Mouse (Mus musculus): ENCODE measurements around the gene Fam32a. TPM values are rescaled to one million over a fixed set of nuclear protein-coding genes. Genes with fewer than 3 reads are reported as not detected.

Fam32a gene
- polyA plus RNA-seq, 1 experiment from 2014 or later, result 44.1 TPM

DNA sequence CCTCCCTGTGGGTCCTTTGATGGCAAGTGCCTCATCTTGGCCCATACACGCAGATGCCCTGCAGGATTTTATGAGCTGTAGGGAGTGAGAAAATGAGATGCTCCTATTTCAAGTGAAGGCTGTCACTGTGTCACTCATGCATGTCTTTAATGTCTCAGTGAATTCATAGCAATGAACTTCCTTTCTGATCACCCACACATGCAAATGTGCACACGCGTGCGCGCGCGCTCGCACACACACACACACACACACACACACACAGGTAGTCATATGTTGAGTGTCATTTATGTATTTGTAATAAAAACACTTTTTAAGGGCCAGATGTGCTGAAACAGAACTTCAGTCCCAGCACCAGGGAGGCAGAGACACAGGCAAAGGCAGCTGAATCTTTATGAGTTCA lies 47.6 kb downstream of the Fam32a start:
- Histone ChIP-seq H3K36me3 (ENCODE audit: control insufficient read depth, insufficient read depth) (no peaks in the 10 kb centered on the region), H3K27ac (ENCODE audit: low read length) (no peak overlapping the region), H3K4me3 (ENCODE audit: low read length) (no peak overlapping the region), H3K4me2 (ENCODE audit: low read depth, low read length) (no peak overlapping the region), H3K4me1 (ENCODE audit: control insufficient read depth, insufficient read depth, low read length) (peaks cover 7% of the 10 kb centered on the region; the same call in 1 of the 2 replicates), H3K27me3 (ENCODE audit: control insufficient read depth, insufficient read depth, low read length) (no peaks in the 10 kb centered on the region), H3K9me3 (replicated peaks; ENCODE audit: control insufficient read depth, low read length) (no peaks in the 10 kb centered on the region), H3K9ac (ENCODE audit: low read length) (no peak overlapping the region)
- 99% methylated on average over 8 of the region's 8 CpGs for WGBS
- no peak for ATAC-seq (replicated peaks; ENCODE audit: extremely low read depth, insufficient read depth, low FRiP score)

DNA sequence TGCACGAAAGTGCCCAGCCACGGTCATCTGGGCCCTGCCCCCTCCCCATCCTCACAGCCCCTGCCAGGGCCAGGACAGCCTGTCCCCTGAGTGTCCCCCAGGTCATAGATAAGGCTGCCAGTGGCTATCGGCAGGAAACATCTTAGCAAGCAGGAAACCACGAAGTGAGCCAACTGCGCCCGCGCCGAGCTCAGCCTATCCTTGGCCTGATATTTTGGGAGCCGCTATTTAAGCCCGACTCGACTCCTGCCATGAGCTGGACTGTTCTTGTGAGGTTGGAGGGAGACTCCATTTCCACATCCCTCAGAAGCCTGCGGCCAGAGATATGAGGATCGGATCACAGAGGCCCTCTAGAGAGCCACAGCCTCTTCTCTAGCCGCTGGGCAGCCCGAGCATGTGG lies 48.8 kb downstream of the Fam32a start:
- H3K9ac ChIP-seq (ENCODE audit: low read length), result peak overlapping the region; percentile 32
- H3K27ac ChIP-seq (ENCODE audit: low read length), result peak overlapping the region; percentile 87
- no peaks in the 10 kb centered on the region for H3K36me3 ChIP-seq (ENCODE audit: control insufficient read depth, insufficient read depth)
- ATAC-seq (replicated peaks; ENCODE audit: extremely low read depth, insufficient read depth, low FRiP score), result peak; percentile 87
- no peaks in the 10 kb centered on the region for H3K9me3 ChIP-seq (replicated peaks; ENCODE audit: control insufficient read depth, low read length)
- no peaks in the 10 kb centered on the region for H3K27me3 ChIP-seq (ENCODE audit: control insufficient read depth, insufficient read depth, low read length)
- peak overlapping the region; percentile 33; the same call in 1 of the 2 replicates for H3K4me2 ChIP-seq (ENCODE audit: low read depth, low read length)
- WGBS, result 47% methylated on average over 15 of the region's 15 CpGs
- H3K4me1 ChIP-seq (ENCODE audit: control insufficient read depth, insufficient read depth, low read length), result peaks cover 7% of the 10 kb centered on the region; the same call in 1 of the 2 replicates
- no peak overlapping the region for H3K4me3 ChIP-seq (ENCODE audit: low read length)

DNA sequence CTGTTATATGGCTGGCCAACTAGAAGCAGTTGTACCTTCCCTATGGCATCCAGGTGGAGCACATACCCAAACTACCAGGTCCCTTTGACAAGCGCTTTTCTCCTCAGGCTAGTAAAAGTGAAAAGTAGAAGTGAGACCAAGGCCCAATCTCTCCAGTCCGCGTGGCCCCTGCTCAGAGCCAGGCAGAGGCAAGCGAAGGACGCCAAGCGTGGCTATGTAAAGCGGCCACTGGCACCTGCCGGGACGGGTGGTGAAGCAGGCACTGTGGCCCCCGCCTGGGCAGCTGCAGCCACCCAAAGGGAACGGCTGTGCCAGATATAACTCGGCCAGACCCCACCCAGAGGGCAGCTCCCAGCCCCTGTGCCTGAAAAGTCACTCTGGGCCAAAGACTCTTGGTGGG lies 51.1 kb downstream of the Fam32a start:
- 87% methylated on average over 12 of the region's 12 CpGs for WGBS
- H3K36me3 ChIP-seq (ENCODE audit: control insufficient read depth, insufficient read depth), result no peaks in the 10 kb centered on the region
- H3K9ac ChIP-seq (ENCODE audit: low read length), result no peak overlapping the region
- no peaks in the 10 kb centered on the region for H3K27me3 ChIP-seq (ENCODE audit: control insufficient read depth, insufficient read depth, low read length)
- ATAC-seq (replicated peaks; ENCODE audit: extremely low read depth, insufficient read depth, low FRiP score), result no peak
- H3K27ac ChIP-seq (ENCODE audit: low read length), result no peak overlapping the region
- no peak overlapping the region for H3K4me2 ChIP-seq (ENCODE audit: low read depth, low read length)
- H3K4me3 ChIP-seq (ENCODE audit: low read length), result no peak overlapping the region
- no peaks in the 10 kb centered on the region for H3K9me3 ChIP-seq (replicated peaks; ENCODE audit: control insufficient read depth, low read length)
- peaks cover 7% of the 10 kb centered on the region; the same call in 1 of the 2 replicates for H3K4me1 ChIP-seq (ENCODE audit: control insufficient read depth, insufficient read depth, low read length)

DNA sequence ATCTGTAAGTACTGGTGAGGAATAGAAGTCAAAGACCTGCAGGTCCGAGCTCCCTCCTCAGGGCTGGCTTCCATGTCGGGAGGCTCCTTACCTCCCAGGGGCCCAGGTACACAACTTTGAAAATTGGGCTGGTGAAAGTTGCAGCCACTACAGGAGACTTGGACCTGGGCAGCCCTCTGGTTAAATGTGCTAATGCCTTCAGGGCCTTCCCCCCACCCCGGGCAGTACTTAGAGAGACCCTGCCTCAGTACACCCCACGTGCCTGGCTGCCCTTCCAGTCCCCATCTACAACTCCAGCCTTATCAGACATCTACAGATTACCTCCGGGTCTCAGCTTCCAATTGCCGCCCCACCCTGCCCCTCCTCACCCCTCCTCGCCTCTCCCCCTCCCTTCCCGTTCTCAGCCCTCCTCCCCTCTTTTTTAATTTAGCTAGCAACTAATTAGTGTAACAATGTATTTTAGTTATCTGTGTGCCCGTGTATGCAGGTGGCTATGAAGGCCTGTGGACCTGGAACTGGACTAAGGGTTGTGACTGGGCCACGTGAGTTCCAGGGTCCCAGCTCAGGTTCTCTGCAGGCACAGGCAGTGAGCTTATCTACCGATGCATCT lies 51.6 kb downstream of the Fam32a start:
- Histone ChIP-seq H3K27me3 (ENCODE audit: control insufficient read depth, insufficient read depth, low read length) (no peaks in the 10 kb centered on the region), H3K9ac (ENCODE audit: low read length) (no peak overlapping the region), H3K4me1 (ENCODE audit: control insufficient read depth, insufficient read depth, low read length) (peaks cover 7% of the 10 kb centered on the region; the same call in 1 of the 2 replicates), H3K4me2 (ENCODE audit: low read depth, low read length) (no peak overlapping the region), H3K36me3 (ENCODE audit: control insufficient read depth, insufficient read depth) (no peaks in the 10 kb centered on the region), H3K27ac (ENCODE audit: low read length) (no peak overlapping the region), H3K4me3 (ENCODE audit: low read length) (no peak overlapping the region), H3K9me3 (replicated peaks; ENCODE audit: control insufficient read depth, low read length) (no peaks in the 10 kb centered on the region)
- WGBS, result 66% methylated on average over 11 of the region's 11 CpGs
- ATAC-seq (replicated peaks; ENCODE audit: extremely low read depth, insufficient read depth, low FRiP score), result no peak

DNA sequence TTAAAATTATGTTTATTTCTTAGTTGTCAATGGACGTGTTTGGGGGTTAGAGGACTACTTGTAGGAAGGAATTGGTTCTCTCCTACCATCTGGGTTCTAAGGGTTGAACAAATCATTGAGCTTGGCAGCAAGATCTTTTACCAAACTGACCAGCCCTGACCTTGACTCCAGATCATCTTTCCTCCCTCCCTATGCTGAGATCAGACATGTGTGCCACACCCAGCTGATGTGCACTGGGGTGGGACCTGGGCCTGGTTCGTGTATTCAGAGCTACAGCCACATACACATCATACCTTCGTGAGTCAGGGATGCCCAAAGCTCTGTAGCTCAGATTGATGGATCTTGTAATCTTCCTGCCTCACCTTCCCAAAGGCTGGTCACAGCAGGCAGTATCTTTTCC lies 52.2 kb downstream of the Fam32a start:
- no peak for ATAC-seq (replicated peaks; ENCODE audit: extremely low read depth, insufficient read depth, low FRiP score)
- Histone ChIP-seq H3K27me3 (ENCODE audit: control insufficient read depth, insufficient read depth, low read length) (no peaks in the 10 kb centered on the region), H3K36me3 (ENCODE audit: control insufficient read depth, insufficient read depth) (no peaks in the 10 kb centered on the region), H3K27ac (ENCODE audit: low read length) (no peak overlapping the region), H3K4me1 (ENCODE audit: control insufficient read depth, insufficient read depth, low read length) (peaks cover 7% of the 10 kb centered on the region; the same call in 1 of the 2 replicates), H3K4me3 (ENCODE audit: low read length) (no peak overlapping the region), H3K9ac (ENCODE audit: low read length) (no peak overlapping the region), H3K4me2 (ENCODE audit: low read depth, low read length) (no peak overlapping the region), H3K9me3 (replicated peaks; ENCODE audit: control insufficient read depth, low read length) (no peaks in the 10 kb centered on the region)
- 74% methylated on average over 3 of the region's 3 CpGs for WGBS

DNA sequence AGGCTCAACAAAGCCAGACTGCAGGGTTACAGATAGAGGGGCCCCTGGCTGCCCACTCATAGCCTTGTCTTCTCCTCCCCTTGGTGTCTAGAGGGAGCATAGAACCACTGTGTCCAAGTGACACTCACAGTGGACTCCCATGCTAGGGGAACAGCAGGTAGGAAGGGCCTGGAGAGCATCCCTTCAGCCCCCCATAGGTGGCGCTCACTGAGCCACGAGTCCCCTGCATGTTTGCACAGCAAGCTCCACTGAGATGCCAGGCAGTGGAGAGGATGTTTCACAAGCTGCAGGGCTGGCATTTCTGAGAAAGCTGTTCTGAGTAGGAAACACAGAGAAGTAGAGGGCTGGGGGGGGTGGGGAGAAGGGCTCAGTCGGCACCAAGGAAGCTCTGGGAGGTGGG lies 52.8 kb downstream of the Fam32a start:
- ATAC-seq (replicated peaks; ENCODE audit: extremely low read depth, insufficient read depth, low FRiP score), result 0 out of 2 replicates have a peak, but pooled peaks have one; percentile 21
- Histone ChIP-seq H3K27me3 (ENCODE audit: control insufficient read depth, insufficient read depth, low read length) (no peaks in the 10 kb centered on the region), H3K4me1 (ENCODE audit: control insufficient read depth, insufficient read depth, low read length) (peaks cover 10% of the 10 kb centered on the region; the same call in 1 of the 2 replicates), H3K4me2 (ENCODE audit: low read depth, low read length) (no peak overlapping the region), H3K27ac (ENCODE audit: low read length) (no peak overlapping the region), H3K4me3 (ENCODE audit: low read length) (no peak overlapping the region), H3K9ac (ENCODE audit: low read length) (no peak overlapping the region), H3K36me3 (ENCODE audit: control insufficient read depth, insufficient read depth) (no peaks in the 10 kb centered on the region), H3K9me3 (replicated peaks; ENCODE audit: control insufficient read depth, low read length) (no peaks in the 10 kb centered on the region)
- 16% methylated on average over 3 of the region's 3 CpGs for WGBS

DNA sequence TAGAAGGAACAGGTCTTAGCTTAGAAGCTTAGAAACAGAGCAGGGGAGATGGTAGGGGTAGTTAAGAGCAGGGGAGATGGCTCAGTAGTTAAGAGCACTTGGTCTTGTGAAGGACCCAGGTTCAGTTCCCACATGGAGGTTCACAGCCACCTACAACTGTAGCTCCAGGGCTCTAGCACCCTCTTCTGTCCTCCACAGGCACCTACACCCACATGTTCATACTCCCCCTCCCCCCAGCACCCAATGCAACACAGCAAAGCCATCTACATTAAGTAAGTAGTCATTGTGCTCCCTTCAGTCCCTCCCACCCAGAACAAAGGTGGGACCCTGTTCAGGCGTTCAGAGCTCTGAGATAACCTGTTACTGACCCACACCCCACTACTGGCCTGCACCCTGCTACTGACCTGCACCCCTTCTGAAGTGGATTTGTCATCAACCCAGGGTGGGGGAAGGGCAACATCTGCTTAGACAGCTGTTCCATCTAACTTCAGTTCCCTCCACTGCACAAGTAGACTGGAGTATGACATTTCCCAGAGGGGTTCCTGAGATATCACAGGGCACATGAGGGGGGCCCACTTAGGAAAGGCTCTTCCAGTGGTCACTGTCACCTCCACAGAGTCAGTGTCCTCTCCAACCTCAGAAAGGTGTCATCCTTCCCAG lies 53.7 kb downstream of the Fam32a start:
- ATAC-seq (replicated peaks; ENCODE audit: extremely low read depth, insufficient read depth, low FRiP score), result no peak
- Histone ChIP-seq H3K9me3 (replicated peaks; ENCODE audit: control insufficient read depth, low read length) (no peaks in the 10 kb centered on the region), H3K36me3 (ENCODE audit: control insufficient read depth, insufficient read depth) (no peaks in the 10 kb centered on the region), H3K9ac (ENCODE audit: low read length) (no peak overlapping the region), H3K4me1 (ENCODE audit: control insufficient read depth, insufficient read depth, low read length) (peaks cover 6% of the 10 kb centered on the region; the same call in 1 of the 2 replicates), H3K4me3 (ENCODE audit: low read length) (no peak overlapping the region), H3K27ac (ENCODE audit: low read length) (no peak overlapping the region), H3K27me3 (ENCODE audit: control insufficient read depth, insufficient read depth, low read length) (no peaks in the 10 kb centered on the region), H3K4me2 (ENCODE audit: low read depth, low read length) (no peak overlapping the region)
- 50% methylated on average over 1 of the region's 1 CpGs for WGBS

DNA sequence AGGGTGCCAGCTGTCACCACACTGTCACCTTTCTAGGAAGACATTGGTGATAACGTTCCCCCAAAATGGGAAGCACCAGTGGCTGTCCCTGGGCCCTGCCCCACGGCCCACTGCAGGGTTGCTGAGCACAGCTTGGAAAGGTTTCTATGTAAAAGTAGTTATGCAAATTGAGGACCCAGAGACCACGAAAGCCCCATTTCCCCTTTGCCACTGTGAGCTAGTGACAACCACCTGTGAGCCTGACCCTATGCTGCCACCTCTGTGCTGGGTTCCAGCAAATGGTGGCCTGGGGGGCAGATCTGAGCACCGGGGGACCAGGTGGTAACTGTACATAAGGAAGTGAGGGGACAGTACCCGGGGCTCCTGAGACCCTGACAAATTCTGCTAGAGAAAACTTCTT lies 54.3 kb downstream of the Fam32a start:
- 59% methylated on average over 5 of the region's 5 CpGs for WGBS
- ATAC-seq (replicated peaks; ENCODE audit: extremely low read depth, insufficient read depth, low FRiP score), result no peak
- H3K9me3 ChIP-seq (replicated peaks; ENCODE audit: control insufficient read depth, low read length), result no peaks in the 10 kb centered on the region

More for the DNA sequence above, 54.3 kb downstream of the Fam32a start:
- Histone ChIP-seq H3K27me3 (ENCODE audit: control insufficient read depth, insufficient read depth, low read length) (no peaks in the 10 kb centered on the region), H3K4me3 (ENCODE audit: low read length) (no peak overlapping the region), H3K36me3 (ENCODE audit: control insufficient read depth, insufficient read depth) (no peaks in the 10 kb centered on the region), H3K4me2 (ENCODE audit: low read depth, low read length) (no peak overlapping the region), H3K4me1 (ENCODE audit: control insufficient read depth, insufficient read depth, low read length) (peaks cover 4% of the 10 kb centered on the region; the same call in 1 of the 2 replicates), H3K9ac (ENCODE audit: low read length) (no peak overlapping the region), H3K27ac (ENCODE audit: low read length) (no peak overlapping the region)
